Mouse (Mus musculus): ENCODE results near the gene Ano7. TPM values are rescaled to one million over a fixed set of nuclear protein-coding genes. Genes with fewer than 3 reads are reported as not detected.
A peak's percentile ranks its signal among the peaks of the same experiment; 100 is the strongest.
"Not testable (repeated sequence)": the region's sequence is repeated elsewhere in the genome, so short reads cannot be mapped to it uniquely, and the experiment has no call there.

The Ano7 gene
- polyA plus RNA-seq, 1 experiment from 2014 or later: 0.60 TPM

DNA sequence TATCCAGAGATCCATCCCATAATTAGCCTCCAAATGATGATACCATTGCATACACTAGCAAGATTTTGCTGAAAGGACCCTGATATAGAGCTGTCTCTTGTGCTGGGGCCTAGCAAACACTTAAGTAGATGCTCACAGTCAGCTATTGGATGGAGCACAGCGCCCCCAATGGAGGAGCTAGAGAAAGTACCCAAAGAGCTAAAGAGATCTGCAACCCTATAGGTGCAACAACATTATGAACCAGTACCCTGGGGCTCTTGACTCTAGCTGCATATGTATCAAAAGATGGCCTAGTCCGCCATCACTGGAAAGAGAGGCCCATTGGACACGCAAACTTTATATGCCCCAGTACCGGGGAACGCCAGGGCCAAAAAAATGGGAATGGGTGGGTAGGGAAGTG lies 76.4 kb downstream of the Ano7 start:
- not testable (repeated sequence) for H3K9ac ChIP-seq; H3K27ac ChIP-seq (replicated peaks); ATAC-seq (ENCODE audit: extremely low read depth, insufficient number of reproducible peaks, low FRiP score, low TSS enrichment); H3K36me3 ChIP-seq; H3K4me2 ChIP-seq; H3K27me3 ChIP-seq (replicated peaks); H3K4me3 ChIP-seq; H3K9me3 ChIP-seq
- 77% methylated on average over 5 of the region's 5 CpGs for WGBS
- H3K4me1 ChIP-seq: peaks cover 34% of the 10 kb centered on the region

- H3K27ac ChIP-seq (replicated peaks): peak overlapping the region; percentile 56
- no peak overlapping the region for H3K4me2 ChIP-seq
- no peaks in the 10 kb centered on the region for H3K9me3 ChIP-seq
- H3K9ac ChIP-seq: no peak overlapping the region
- H3K4me3 ChIP-seq: no peak overlapping the region
- no peak for ATAC-seq (ENCODE audit: extremely low read depth, insufficient number of reproducible peaks, low FRiP score, low TSS enrichment)
- peaks cover 22% of the 10 kb centered on the region for H3K4me1 ChIP-seq
- no peaks in the 10 kb centered on the region for H3K36me3 ChIP-seq
- no peaks in the 10 kb centered on the region for H3K27me3 ChIP-seq (replicated peaks)
These were observed 80.1 kb downstream of the Ano7 start for GRCm38 (mm10) chr1:93453721-93454255.

Small RNA genes lying within 50 kb of the gene (microRNA-seq; reads per million reads assigned to microRNA genes)
- not detected for gene Mir6345
- not detected for gene Mir6902

Other genes with a start within 250 kb of the Ano7 start
- 0.27 TPM in 1 of 2 replicates, not detected in the other for gene Agxt, start 238.7 kb upstream of the Ano7 start, polyA plus RNA-seq (2015; fragmentation: Nextera tagmentation; extraction: Ambion mirVana)
- gene 2310007B03Rik, start 213.0 kb upstream of the Ano7 start, polyA plus RNA-seq (2015; fragmentation: Nextera tagmentation; extraction: Ambion mirVana): 0.12 and 0.24 TPM in 2 replicates
- 0.17 and 0.31 TPM in 2 replicates for gene Crocc2, start 205.2 kb upstream of the Ano7 start, polyA plus RNA-seq (2015; fragmentation: Nextera tagmentation; extraction: Ambion mirVana)
- 3.8 and 5.0 TPM in 2 replicates for gene Sned1, start 138.1 kb upstream of the Ano7 start, polyA plus RNA-seq (2015; fragmentation: Nextera tagmentation; extraction: Ambion mirVana)
- 19.9 and 21.8 TPM in 2 replicates for gene Mterf4, start 68.0 kb upstream of the Ano7 start, polyA plus RNA-seq (2015; fragmentation: Nextera tagmentation; extraction: Ambion mirVana)
- gene Ppp1r7, start 31.1 kb upstream of the Ano7 start, polyA plus RNA-seq (2015; fragmentation: Nextera tagmentation; extraction: Ambion mirVana): 49.2 and 51.8 TPM in 2 replicates
- 7.5 and 7.6 TPM in 2 replicates for gene Pask, start 30.4 kb upstream of the Ano7 start, polyA plus RNA-seq (2015; fragmentation: Nextera tagmentation; extraction: Ambion mirVana)
- 143 and 152 TPM in 2 replicates for gene Hdlbp, start 104.9 kb downstream of the Ano7 start, polyA plus RNA-seq (2015; fragmentation: Nextera tagmentation; extraction: Ambion mirVana)
- gene Farp2, start 138.1 kb downstream of the Ano7 start, polyA plus RNA-seq (2015; fragmentation: Nextera tagmentation; extraction: Ambion mirVana): 3.3 and 3.7 TPM in 2 replicates

Data from heart, embryonic 13.5 days (tissue).